ENCODE assay signal across 12 mouse cellular contexts in genomic region chr5:122481844-122482243, GRCm38 (mm10). TPM values are rescaled to one million over a fixed set of nuclear protein-coding genes. Genes with fewer than 3 reads are reported as not detected.
DNase-seq lines count a peak whose midpoint lies in the region; ATAC-seq and TF ChIP-seq lines count a peak whose summit lies in the region.
"Had no signal": no experiment of that assay in that cellular context is flagged by ENCODE, and none has a peak within 500 bp of the region (broad histone marks: within the 10 kb centered on the region; RNA-seq: fewer than 3 reads in every experiment).

No protein-coding gene starts in this region.

- peak; percentile 47 to 78 for DNase-seq in adrenal gland, adult (ENCODE audit: inconsistent age in 2 of 2, low spot score in 1 of 2)
- no peak for DNase-seq in adrenal gland, adult 18-20 months (ENCODE audit: low spot score in 2 of 2)
- DNase-seq in lung, adult 18-20 months, result peak; percentile 32 to 38
- no peak for DNase-seq in lung, adult 2 months
- DNase-seq in kidney, adult 9 months, result peak; percentile 71
- no peak for DNase-seq in layer of hippocampus, adult 9-10 months (ENCODE audit: low spot score)
- DNase-seq in B cell, adult 2 months, result no peak
- DNase-seq: cerebellum, adult 9-10 months; right cerebral cortex, postnatal 25 days had no signal

- H3K4me3 ChIP-seq in lung, adult 2 months (replicated peaks; ENCODE audit: extremely low read depth, low read depth, low read length), result no peak overlapping the region
- H3K4me3 ChIP-seq: lung, embryonic 15.5 days; neural tube, embryonic 15.5 days had no signal

- WGBS in lung, adult 2 months, result 36% methylated on average over 5 of the region's 5 CpGs

- no peak for TF ChIP-seq CTCF in lung, adult 2 months (IDR thresholded peaks at IDR 0.05; ENCODE audit: insufficient read depth, low read length)

- H3K4me1 ChIP-seq in lung, adult 2 months (ENCODE audit: control insufficient read depth, insufficient read depth, low read length), result no peaks in the 10 kb centered on the region
- H3K4me1 ChIP-seq: lung, embryonic 15.5 days; neural tube, embryonic 15.5 days had no signal

- TF ChIP-seq POLR2A in lung, adult 2 months (IDR thresholded peaks at IDR 0.05; ENCODE audit: borderline replicate concordance, extremely low read depth, low read depth, low read length), result no peak

- no peak for ATAC-seq in activated CD4-positive, CD25-positive, alpha-beta regulatory T cell, adult 4 months

RNA-seq across cellular contexts. Expression of gene Atp2a2, which starts 20.2 kb away (rescaled TPM):
- 100 to 1,000 TPM; 198 to 199 TPM for total RNA-seq in adrenal gland, adult 18-20 months (2021)
- 90.8 and 126 TPM in 2 replicates for polyA plus RNA-seq in lung, adult 2 months (2012; rRNA removed)
- 10 to 100 TPM; 14.0 to 17.6 TPM for polyA plus RNA-seq in activated CD4-positive, CD25-positive, alpha-beta regulatory T cell, adult 4 months (2017; shearing (Covaris generic))

Comparison
In these comparisons a context has a peak if more than half of its experiments do, and no peak if none do; other contexts are left out.
1. DNase-seq: peak in adrenal gland, adult (2 of 2), lung, adult 18-20 months (2 of 2) and kidney, adult 9 months (single experiment); none in adrenal gland, adult 18-20 months (0 of 2), lung, adult 2 months (single experiment), layer of hippocampus, adult 9-10 months (single experiment) and B cell, adult 2 months (0 of 2).